Mouse (Mus musculus) left cerebral cortex, adult 2 months (tissue): ENCODE measurements around the gene Chpf2. TPM values are rescaled to one million over a fixed set of nuclear protein-coding genes. Genes with fewer than 3 reads are reported as not detected.

Experiments used
- DNase-seq, 2 experiments: peaks; one replicate each; pipeline ENCODE4 v3.0.0; 2021 to 2022; ENCODE audit warnings: low spot score in 2 of 2, mixed read lengths in 1 of 2; ENCODE audit errors: extremely low spot score in 1 of 2
- H3K27ac ChIP-seq: fragments of 200-600 bp; 2 replicates; pipeline ENCODE4 v1.8.1; 2022
- H3K4me3 ChIP-seq: fragments of 200-600 bp; 2 replicates; pipeline ENCODE4 v1.8.1; 2022
- CTCF ChIP-seq: fragments of 200-600 bp; IDR thresholded peaks from 2 replicates; pipeline ENCODE4 v1.8.1; 2022; ENCODE audit warnings: antibody characterized with exemption, mild to moderate bottlenecking, moderate library complexity
- intact Hi-C: fragments of 180-260 bp; cut with DNase I; formaldehyde crosslinking; loops from one replicate; pipeline ENCODE4 v1.15.1; 2025
- total RNA-seq, 2 experiments: library from RNA; stranded (reverse); gene quantifications; 2 replicates each; pipeline ENCODE4 v1.2.3; 2021

The Chpf2 gene
- total RNA-seq, 2 experiments from 2014 or later: 72.6 to 78.4 TPM

DNA sequence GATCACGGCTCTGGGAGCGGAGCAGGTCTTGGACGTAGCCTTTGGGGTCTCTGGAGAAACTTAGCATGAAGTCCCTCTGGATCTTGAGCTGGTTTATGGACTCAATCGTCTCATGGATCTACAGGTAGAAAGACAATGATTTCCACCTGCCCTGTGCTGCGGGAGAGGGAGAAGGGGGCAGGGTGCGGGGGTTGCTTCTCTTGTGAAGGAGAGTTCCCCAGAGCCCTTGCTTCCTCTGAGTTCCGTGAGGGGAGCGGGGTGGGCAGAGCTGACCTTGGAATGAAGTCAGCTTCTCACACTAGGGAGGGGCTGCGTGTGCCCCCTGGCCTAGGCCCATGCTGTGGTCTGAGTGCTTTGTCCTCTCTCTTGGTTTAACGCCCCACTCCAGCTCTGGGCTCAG is 6.7 kb downstream of the Chpf2 start:
- TF ChIP-seq CTCF: no peak

GRCm38 (mm10) chr5:24593928-24594327 is 7.4 kb downstream of the Chpf2 start:
- intact Hi-C loops: no loop called here
- Histone ChIP-seq H3K27ac (no peak overlapping the region), H3K4me3 (no peak overlapping the region)
- TF ChIP-seq CTCF: no peak
- DNase-seq: no peak

More for the DNA sequence above, 6.7 kb downstream of the Chpf2 start:
- Histone ChIP-seq H3K27ac (no peak overlapping the region), H3K4me3 (no peak overlapping the region)
- no peak for DNase-seq
- intact Hi-C loops: no loop called here

GRCm38 (mm10) chr5:24594346-24594745 is 7.8 kb downstream of the Chpf2 start:
- H3K27ac ChIP-seq: no peak overlapping the region
- intact Hi-C loops: no loop called here
- no peak for TF ChIP-seq CTCF

GRCm38 (mm10) chr5:24595261-24595660 is 8.7 kb downstream of the Chpf2 start:
- no peak for TF ChIP-seq CTCF
- H3K27ac ChIP-seq: no peak overlapping the region

More at GRCm38 (mm10) chr5:24594346-24594745, 7.8 kb downstream of the Chpf2 start:
- DNase-seq: no peak
- H3K4me3 ChIP-seq: no peak overlapping the region

GRCm38 (mm10) chr5:24595786-24596380 is 9.3 kb downstream of the Chpf2 start:
- peak overlapping the region; percentile 93 for H3K27ac ChIP-seq
- intact Hi-C loops: loop anchor here (1.0 kb wide), 1 partner anchor 9 kb away; no protein-coding TSS in a partner anchor
- peak overlapping the region; percentile 27 for H3K4me3 ChIP-seq
- peak; percentile 5 for TF ChIP-seq CTCF
- DNase-seq: no peak

More at GRCm38 (mm10) chr5:24595261-24595660, 8.7 kb downstream of the Chpf2 start:
- H3K4me3 ChIP-seq: no peak overlapping the region
- DNase-seq: no peak
- intact Hi-C loops: no loop called here

- peak in 1 of 2 experiments; percentile 67 for DNase-seq
- no peak for TF ChIP-seq CTCF
- Histone ChIP-seq H3K27ac (peak overlapping the region; percentile 93), H3K4me3 (peak overlapping the region; percentile 27)
- intact Hi-C loops: loop anchor here (1.0 kb wide), 1 partner anchor 9 kb away; no protein-coding TSS in a partner anchor
Measured at GRCm38 (mm10) chr5:24596519-24597171, 10.1 kb downstream of the Chpf2 start.

GRCm38 (mm10) chr5:24597221-24597728 is 10.7 kb downstream of the Chpf2 start:
- Histone ChIP-seq H3K4me3 (peak overlapping the region; percentile 27; the same call in 1 of the 2 replicates), H3K27ac (peak overlapping the region; percentile 93)
- intact Hi-C loops: no loop called here
- TF ChIP-seq CTCF: peak; percentile 74
- peak; percentile 76 to 80 for DNase-seq

DNA sequence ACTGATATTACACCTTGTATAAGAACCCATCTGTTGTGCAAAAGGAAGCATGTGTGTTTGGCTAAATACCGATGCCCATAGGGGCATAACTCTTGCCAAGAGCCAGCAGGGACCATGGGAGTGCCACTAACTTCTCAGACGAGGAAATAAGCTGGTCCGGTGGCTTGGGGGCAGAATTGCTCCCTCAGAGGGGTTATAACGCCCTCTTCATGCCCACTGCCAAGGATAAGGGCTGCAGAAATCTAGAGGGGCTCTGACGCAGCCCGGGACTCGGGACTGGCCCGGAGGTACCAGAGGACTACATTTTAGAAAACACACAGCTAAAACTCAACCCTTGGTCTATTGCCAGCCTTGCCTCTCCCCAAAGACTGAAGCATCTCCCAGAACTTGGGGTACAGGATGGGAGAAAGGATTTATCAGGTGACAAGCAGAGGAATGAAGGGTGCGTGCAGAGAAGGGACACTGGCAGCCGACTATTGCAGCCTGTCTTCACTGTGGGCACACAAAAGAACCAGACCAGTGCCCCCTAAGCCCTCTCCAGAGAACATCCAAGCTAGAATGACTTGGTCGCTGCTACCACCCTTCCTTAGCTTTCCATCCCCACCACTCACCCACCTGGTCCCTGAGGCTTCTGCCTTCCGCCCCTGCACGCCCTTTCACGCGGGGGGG is 11.5 kb downstream of the Chpf2 start:
- DNase-seq: no peak
- peak overlapping the region; percentile 49 for H3K4me3 ChIP-seq
- H3K27ac ChIP-seq: peak overlapping the region; percentile 72
- intact Hi-C loops: loop anchor here (2.0 kb wide), 1 partner anchor 53 kb away; no protein-coding TSS in a partner anchor
- no peak for TF ChIP-seq CTCF

DNA sequence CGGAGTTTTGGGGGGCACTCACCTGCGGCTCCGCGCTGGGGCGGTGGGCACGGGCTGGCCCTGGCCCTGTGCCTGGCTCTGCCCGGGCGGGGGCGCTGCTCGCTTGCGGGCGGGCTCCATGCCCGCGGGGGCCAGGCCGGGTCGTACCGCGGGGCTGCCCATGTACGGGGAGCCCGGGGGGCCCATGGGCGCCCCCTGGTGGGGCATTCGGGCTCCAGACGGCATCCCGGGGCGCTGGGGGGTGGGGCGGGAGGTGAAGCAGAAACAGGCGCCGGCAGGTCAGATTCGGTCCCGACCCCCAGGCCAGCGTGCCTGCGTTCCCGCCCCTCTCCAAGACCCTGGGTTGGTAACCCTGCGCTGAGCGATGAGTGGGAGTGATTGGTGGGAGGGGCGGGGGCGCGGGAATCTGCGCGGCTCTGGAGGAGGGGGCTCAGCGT is 12.0 kb downstream of the Chpf2 start:
- peak overlapping the region; percentile 49 for H3K4me3 ChIP-seq
- H3K27ac ChIP-seq: peak overlapping the region; percentile 72
- intact Hi-C loops: loop anchor here (2.0 kb wide), 1 partner anchor 52 kb away; no protein-coding TSS in a partner anchor
- peak in 1 of 2 experiments; percentile 64 for DNase-seq
- TF ChIP-seq CTCF: peak; percentile 63

GRCm38 (mm10) chr5:24599137-24599536 is 12.6 kb downstream of the Chpf2 start:
- intact Hi-C loops: loop anchor here (2.0 kb wide), 1 partner anchor 52 kb away; no protein-coding TSS in a partner anchor
- DNase-seq: no peak
- no peak for TF ChIP-seq CTCF
- Histone ChIP-seq H3K4me3 (peak overlapping the region; percentile 49), H3K27ac (no peak overlapping the region)

- Histone ChIP-seq H3K27ac (no peak overlapping the region), H3K4me3 (no peak overlapping the region)
- DNase-seq: no peak
- intact Hi-C loops: no loop called here
- no peak for TF ChIP-seq CTCF
Measured at GRCm38 (mm10) chr5:24600236-24600635, 13.7 kb downstream of the Chpf2 start.
